Mouse (Mus musculus) kidney, embryonic 14.5 days (tissue): Measurements from ENCODE around the gene H2-T24. TPM values are rescaled to one million over a fixed set of nuclear protein-coding genes. Genes with fewer than 3 reads are reported as not detected.

Experiments used
- ATAC-seq: fragments of 200-750 bp; cut with Nextera tagmentation; 2 replicates; pipeline ENCODE4 v1.8.0; 2017; ENCODE audit warnings: moderate number of reproducible peaks, mild to moderate bottlenecking, moderate TSS enrichment, moderate library complexity; ENCODE audit not compliant: low FRiP score, low TSS enrichment
- H3K27ac ChIP-seq: fragments of 300-500 bp; sonication (generic); 2 replicates; pipeline ENCODE4 v1.5.1; 2014; ENCODE audit warnings: low read depth, mild to moderate bottlenecking, low read length, moderate library complexity, mixed read lengths
- H3K27me3 ChIP-seq: fragments of 300-500 bp; sonication (generic); 2 replicates; pipeline ENCODE4 v1.6.1; 2014; ENCODE audit warnings: mild to moderate bottlenecking, low read length; ENCODE audit not compliant: control insufficient read depth, insufficient read depth
- H3K36me3 ChIP-seq: fragments of 300-500 bp; sonication (generic); 2 replicates; pipeline ENCODE4 v1.6.1; 2014; ENCODE audit warnings: low read length, mixed read lengths; ENCODE audit not compliant: control insufficient read depth, insufficient read depth
- H3K4me1 ChIP-seq: fragments of 300-500 bp; sonication (generic); 2 replicates; pipeline ENCODE4 v1.6.1; 2014; ENCODE audit warnings: low read length, mixed read lengths; ENCODE audit not compliant: control insufficient read depth, insufficient read depth
- H3K4me2 ChIP-seq: fragments of 300-500 bp; sonication (generic); replicated peaks from 2 replicates; pipeline ENCODE4 v1.6.1; 2014; ENCODE audit warnings: low read depth, mild to moderate bottlenecking, low read length
- H3K4me3 ChIP-seq: fragments of 300-500 bp; sonication (generic); 2 replicates; pipeline ENCODE4 v1.5.1; 2014; ENCODE audit warnings: mild to moderate bottlenecking, low read length
- H3K9ac ChIP-seq: fragments of 300-500 bp; sonication (generic); 2 replicates; pipeline ENCODE4 v1.6.1; 2014; ENCODE audit warnings: low read depth, mild to moderate bottlenecking, low read length, moderate library complexity
- H3K9me3 ChIP-seq: fragments of 300-500 bp; sonication (generic); 2 replicates; pipeline ENCODE4 v1.6.1; 2016; ENCODE audit warnings: low read length; ENCODE audit not compliant: control insufficient read depth
- WGBS: fragments of 180-500 bp; shearing (Covaris S2); extraction: QIAGEN DNeasy Blood & Tissue Kit; methylation state at CpG from one replicate; pipeline ENCODE4 v1.1.7; 2014; 5-methylcytosine and 5-hydroxymethylcytosine counted together
- polyA plus RNA-seq: library from polyadenylated mRNA; unstranded; fragments of >200 nt; fragmentation: Nextera tagmentation; extraction: Ambion mirVana; gene quantifications from 2 replicates; pipeline ENCODE4 v1.2.1, GENCODE M21; 2014

The H2-T24 gene
- polyA plus RNA-seq, 1 experiment from 2014 or later: 4.0 TPM

DNA sequence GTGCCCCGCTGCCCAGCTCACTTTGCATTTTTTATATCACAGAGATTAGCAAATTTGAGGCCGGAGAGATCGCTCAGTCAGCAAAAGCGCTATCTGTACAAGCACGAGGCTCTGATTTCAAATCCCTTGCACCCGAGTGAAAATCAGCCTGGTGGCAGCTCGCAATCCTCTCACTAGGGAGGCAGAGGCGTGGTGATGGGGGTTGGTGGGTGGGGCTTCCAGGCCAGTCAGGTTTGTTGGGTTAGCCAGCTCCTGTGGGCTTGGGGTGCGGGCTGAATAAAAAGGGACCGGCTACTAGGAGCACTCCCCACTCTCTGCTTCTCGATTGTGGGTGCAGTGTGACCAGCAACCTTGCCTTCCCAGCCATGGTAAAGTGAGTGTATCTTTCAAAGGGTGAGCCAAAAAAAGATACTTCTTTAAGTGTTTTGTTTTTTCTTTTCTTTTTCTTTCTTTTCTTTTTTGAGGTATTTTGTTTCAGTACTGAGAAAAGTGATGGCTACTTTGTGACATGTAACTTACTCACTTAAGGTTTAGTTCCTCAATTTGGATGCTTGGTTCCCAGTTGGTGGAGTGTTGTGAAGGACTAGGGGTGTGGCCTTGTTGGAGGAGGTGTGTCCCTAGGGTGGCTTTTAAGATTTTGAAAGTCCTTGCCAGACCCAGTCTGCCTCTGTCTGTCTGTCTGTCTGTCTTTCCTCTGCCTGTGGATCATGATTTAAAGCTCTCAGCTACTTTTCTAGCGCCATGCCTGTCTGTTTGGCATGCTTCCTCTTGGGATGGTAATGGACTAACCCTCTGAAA lies 22.4 kb downstream of the H2-T24 start:
- Histone ChIP-seq H3K36me3 (no peaks in the 10 kb centered on the region), H3K4me3 (no peak overlapping the region), H3K27ac (no peak overlapping the region), H3K27me3 (no peaks in the 10 kb centered on the region), H3K4me1 (0 out of 2 replicates have a peak, but pooled peaks cover 5% of the 10 kb centered on the region), H3K9ac (no peak overlapping the region), H3K9me3 (no peaks in the 10 kb centered on the region), H3K4me2 (0 out of 2 replicates have a peak overlapping the region, but pooled peaks have one; percentile 4)
- 56% methylated on average over 12 of the region's 12 CpGs for WGBS
- ATAC-seq: no peak

GRCm38 (mm10) chr17:35996949-35997348 lies 23.4 kb downstream of the H2-T24 start:
- WGBS: 1% methylated on average over 11 of the region's 11 CpGs
- Histone ChIP-seq H3K4me2 (no peak overlapping the region), H3K27me3 (no peaks in the 10 kb centered on the region), H3K4me3 (no peak overlapping the region), H3K9me3 (no peaks in the 10 kb centered on the region), H3K27ac (no peak overlapping the region), H3K4me1 (0 out of 2 replicates have a peak, but pooled peaks cover 5% of the 10 kb centered on the region), H3K36me3 (no peaks in the 10 kb centered on the region), H3K9ac (no peak overlapping the region)
- ATAC-seq: peak; percentile 65

GRCm38 (mm10) chr17:35994879-35995240 lies 25.5 kb downstream of the H2-T24 start:
- 2% methylated on average over 14 of the region's 14 CpGs for WGBS

DNA sequence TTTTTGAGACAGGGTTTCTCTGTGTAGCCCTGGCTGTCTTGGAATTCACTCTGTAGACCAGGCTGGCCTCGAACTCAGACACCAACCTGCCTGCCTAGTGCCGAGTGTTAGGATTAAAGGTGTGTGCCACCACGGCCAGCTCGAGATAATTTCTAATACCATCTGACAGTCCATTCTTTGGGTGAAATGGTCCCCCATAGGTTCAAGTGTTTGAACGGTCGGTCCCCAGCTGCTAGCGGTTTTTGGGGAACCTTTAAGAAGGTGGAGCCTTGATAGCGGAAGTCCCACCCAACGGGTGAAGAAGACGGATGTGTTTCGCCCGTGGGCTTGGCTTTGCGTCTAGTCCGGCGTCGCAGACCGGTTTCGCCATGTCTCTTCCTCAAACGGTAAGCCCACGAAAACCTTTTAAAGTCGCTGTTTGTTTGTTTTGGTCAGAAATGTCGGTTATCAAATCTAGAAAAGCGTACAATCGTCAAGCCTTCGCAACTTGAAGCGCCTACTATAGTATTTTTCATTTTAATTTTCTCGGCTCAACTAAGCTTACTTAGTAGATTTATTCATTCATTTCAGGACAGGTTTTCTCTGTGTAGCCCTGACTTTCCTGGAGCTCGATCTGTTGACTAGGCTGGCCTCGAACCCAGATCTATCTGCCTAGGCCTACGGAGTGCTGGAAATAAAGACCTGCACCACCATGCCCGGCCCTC lies 26.0 kb downstream of the H2-T24 start:
- Histone ChIP-seq H3K9ac (peak overlapping the region; percentile 63), H3K27ac (no peak overlapping the region), H3K4me2 (peak overlapping the region; percentile 75), H3K4me1 (0 out of 2 replicates have a peak, but pooled peaks cover 5% of the 10 kb centered on the region), H3K27me3 (no peaks in the 10 kb centered on the region), H3K9me3 (no peaks in the 10 kb centered on the region), H3K4me3 (peak overlapping the region; percentile 62), H3K36me3 (0 out of 2 replicates have a peak, but pooled peaks cover 4% of the 10 kb centered on the region)
- 3% methylated on average over 31 of the region's 31 CpGs for WGBS
- peak; percentile 54; the same call in 1 of the 2 replicates for ATAC-seq

More at GRCm38 (mm10) chr17:35994879-35995240, 25.5 kb downstream of the H2-T24 start:
- no peaks in the 10 kb centered on the region for H3K9me3 ChIP-seq
- H3K4me1 ChIP-seq: 0 out of 2 replicates have a peak, but pooled peaks cover 5% of the 10 kb centered on the region
- ATAC-seq: no peak
- H3K27me3 ChIP-seq: no peaks in the 10 kb centered on the region
- H3K27ac ChIP-seq: no peak overlapping the region
- H3K36me3 ChIP-seq: no peaks in the 10 kb centered on the region
- peak overlapping the region; percentile 75 for H3K4me2 ChIP-seq
- H3K9ac ChIP-seq: peak overlapping the region; percentile 63
- peak overlapping the region; percentile 62 for H3K4me3 ChIP-seq

- Histone ChIP-seq H3K4me2 (peak overlapping the region; percentile 39; the same call in 1 of the 2 replicates), H3K9ac (no peak overlapping the region), H3K27ac (no peak overlapping the region), H3K27me3 (no peaks in the 10 kb centered on the region), H3K36me3 (peaks cover 8% of the 10 kb centered on the region), H3K4me3 (peak overlapping the region; percentile 62), H3K9me3 (no peaks in the 10 kb centered on the region), H3K4me1 (0 out of 2 replicates have a peak, but pooled peaks cover 5% of the 10 kb centered on the region)
- ATAC-seq: peak; percentile 74
- WGBS: 7% methylated on average over 17 of the region's 17 CpGs
These were observed 26.7 kb downstream of the H2-T24 start for GRCm38 (mm10) chr17:35993675-35994074.

DNA sequence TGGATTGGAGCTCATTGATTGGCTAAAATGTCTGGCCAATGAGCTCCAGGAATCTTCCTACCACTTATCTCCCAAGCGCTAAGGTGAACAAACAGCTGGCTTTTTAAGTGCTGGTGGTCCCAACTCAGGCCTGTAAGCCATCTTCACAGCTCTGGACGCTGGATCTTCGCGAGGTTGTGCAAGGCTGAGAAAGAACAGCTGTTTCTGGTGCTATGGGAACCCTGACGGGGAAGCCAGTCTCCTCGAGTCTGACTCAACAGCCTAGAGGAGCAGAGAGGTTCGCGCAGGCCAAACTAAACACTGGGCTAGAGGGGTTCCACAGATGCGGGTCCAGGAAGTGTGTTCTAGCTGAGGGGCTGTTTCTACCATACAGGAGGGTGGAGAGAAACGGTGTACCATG lies 28.6 kb downstream of the H2-T24 start:
- no peaks in the 10 kb centered on the region for H3K27me3 ChIP-seq
- WGBS: 34% methylated on average over 10 of the region's 10 CpGs
- no peak overlapping the region for H3K27ac ChIP-seq

GRCm38 (mm10) chr17:35981776-35982175 lies 38.6 kb downstream of the H2-T24 start:
- ATAC-seq: no peak
- Histone ChIP-seq H3K4me1 (peaks cover 16% of the 10 kb centered on the region), H3K9me3 (no peaks in the 10 kb centered on the region), H3K4me3 (no peak overlapping the region), H3K36me3 (peaks cover 49% of the 10 kb centered on the region), H3K27ac (no peak overlapping the region), H3K27me3 (no peaks in the 10 kb centered on the region), H3K4me2 (no peak overlapping the region), H3K9ac (no peak overlapping the region)
- 95% methylated on average over 9 of the region's 9 CpGs for WGBS

More for the DNA sequence above, 28.6 kb downstream of the H2-T24 start:
- Histone ChIP-seq H3K4me3 (no peak overlapping the region), H3K4me2 (no peak overlapping the region), H3K9ac (no peak overlapping the region), H3K4me1 (0 out of 2 replicates have a peak, but pooled peaks cover 5% of the 10 kb centered on the region), H3K36me3 (peaks cover 26% of the 10 kb centered on the region), H3K9me3 (no peaks in the 10 kb centered on the region)
- ATAC-seq: no peak

DNA sequence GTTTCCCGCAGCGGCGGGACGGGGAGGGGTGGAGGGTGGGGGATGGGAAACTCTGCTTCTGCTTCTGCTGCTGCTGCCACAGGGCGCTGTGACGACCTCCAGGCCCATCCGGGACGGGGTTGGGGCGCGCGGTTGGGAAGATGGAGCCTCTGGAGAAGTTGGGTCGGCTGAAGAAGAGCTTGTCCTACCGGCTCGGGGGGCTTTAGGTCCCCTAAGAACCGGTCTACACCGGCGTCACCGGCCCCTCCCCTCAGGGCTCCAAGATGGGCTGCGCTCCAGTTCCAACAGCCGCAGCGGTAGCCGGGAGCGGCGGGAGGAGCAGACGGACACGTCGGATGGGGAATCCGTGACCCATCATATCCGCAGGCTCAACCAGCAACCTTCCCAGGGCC lies 40.0 kb downstream of the H2-T24 start:
- Histone ChIP-seq H3K4me1 (peaks cover 16% of the 10 kb centered on the region), H3K27ac (peak overlapping the region; percentile 97), H3K4me2 (peak overlapping the region; percentile 77), H3K27me3 (no peaks in the 10 kb centered on the region), H3K36me3 (peaks cover 45% of the 10 kb centered on the region), H3K4me3 (peak overlapping the region; percentile 95), H3K9me3 (no peaks in the 10 kb centered on the region), H3K9ac (peak overlapping the region; percentile 81)
- WGBS: under 1% methylated on average over 29 of the region's 29 CpGs
- ATAC-seq: peak; percentile 58
